Comparison of ENCODE assay signal across 16 mouse cellular contexts in genomic region chr2:70178241-70178640, GRCm38 (mm10).
DNase-seq lines count a peak whose midpoint lies in the region; ATAC-seq lines count a peak whose summit lies in the region.
"Had no signal": no experiment of that assay in that cellular context is flagged by ENCODE, and none has a peak within 500 bp of the region (broad histone marks: within the 10 kb centered on the region; RNA-seq: fewer than 3 reads in every experiment).

No protein-coding gene starts in this region.

- no peak for ATAC-seq in forebrain, embryonic 11.5 days (replicated peaks; ENCODE audit: low FRiP score)
- ATAC-seq in forebrain, embryonic 13.5 days = no peak
- ATAC-seq in neural tube, embryonic 13.5 days (ENCODE audit: low read depth) = 0 out of 2 replicates have a peak, but pooled peaks have one; percentile 40
- ATAC-seq in midbrain, embryonic 15.5 days (replicated peaks) = no peak
- no peak for ATAC-seq in intestine, embryonic 15.5 days
- ATAC-seq: CD4-positive, CD25-positive, alpha-beta regulatory T cell, adult 4 months; lung, postnatal 0 days had no signal

- no peaks in the 10 kb centered on the region for H3K9me3 ChIP-seq in forebrain, embryonic 11.5 days (ENCODE audit: control insufficient read depth, low read length)
- H3K9me3 ChIP-seq in forebrain, embryonic 13.5 days (replicated peaks) = no peaks in the 10 kb centered on the region; the same call in 1 of the 2 replicates
- no peaks in the 10 kb centered on the region for H3K9me3 ChIP-seq in neural tube, embryonic 13.5 days
- no peaks in the 10 kb centered on the region for H3K9me3 ChIP-seq in midbrain, embryonic 15.5 days
- H3K9me3 ChIP-seq in intestine, embryonic 15.5 days = no peaks in the 10 kb centered on the region
- H3K9me3 ChIP-seq: G1E had no signal

- H3K4me1 ChIP-seq in forebrain, embryonic 11.5 days (replicated peaks; ENCODE audit: control insufficient read depth, insufficient read depth, low read length) = peaks cover 8% of the 10 kb centered on the region; the same call in 1 of the 2 replicates
- peaks cover 22% of the 10 kb centered on the region for H3K4me1 ChIP-seq in forebrain, embryonic 13.5 days
- H3K4me1 ChIP-seq in neural tube, embryonic 13.5 days (replicated peaks) = peaks cover 23% of the 10 kb centered on the region
- H3K4me1 ChIP-seq in midbrain, embryonic 15.5 days = peaks cover 18% of the 10 kb centered on the region
- no peaks in the 10 kb centered on the region for H3K4me1 ChIP-seq in intestine, embryonic 15.5 days (replicated peaks)

- H3K9ac ChIP-seq in forebrain, embryonic 11.5 days (ENCODE audit: low read length) = no peak overlapping the region
- no peak overlapping the region for H3K9ac ChIP-seq in forebrain, embryonic 13.5 days
- no peak overlapping the region for H3K9ac ChIP-seq in neural tube, embryonic 13.5 days
- no peak overlapping the region for H3K9ac ChIP-seq in midbrain, embryonic 15.5 days
- no peak overlapping the region for H3K9ac ChIP-seq in intestine, embryonic 15.5 days

- no peaks in the 10 kb centered on the region for H3K36me3 ChIP-seq in forebrain, embryonic 11.5 days (ENCODE audit: control insufficient read depth, insufficient read depth, low read length)
- H3K36me3 ChIP-seq in forebrain, embryonic 13.5 days (ENCODE audit: poor library complexity, severe bottlenecking) = no peaks in the 10 kb centered on the region
- H3K36me3 ChIP-seq in neural tube, embryonic 13.5 days = no peaks in the 10 kb centered on the region
- no peaks in the 10 kb centered on the region for H3K36me3 ChIP-seq in midbrain, embryonic 15.5 days (replicated peaks)
- H3K36me3 ChIP-seq in intestine, embryonic 15.5 days = no peaks in the 10 kb centered on the region
- H3K36me3 ChIP-seq: G1E had no signal

- no peak overlapping the region for H3K4me3 ChIP-seq in forebrain, embryonic 11.5 days (ENCODE audit: low read depth, low read length)
- no peak overlapping the region for H3K4me3 ChIP-seq in forebrain, embryonic 13.5 days
- H3K4me3 ChIP-seq in neural tube, embryonic 13.5 days = no peak overlapping the region
- H3K4me3 ChIP-seq in midbrain, embryonic 15.5 days = no peak overlapping the region
- no peak overlapping the region for H3K4me3 ChIP-seq in intestine, embryonic 15.5 days (replicated peaks)
- H3K4me3 ChIP-seq: layer of hippocampus, adult 2 months; left cerebral cortex, adult 2 months had no signal

- no peak for DNase-seq in forebrain, embryonic 11.5 days (ENCODE audit: low spot score)
- DNase-seq in neural tube, embryonic 10.5 days (ENCODE audit: extremely low spot score, low spot score) = no peak
- DNase-seq in thymus, postnatal 0 days (ENCODE audit: low spot score) = no peak
- DNase-seq: adrenal gland, postnatal 25 days; kidney, adult 18-20 months; kidney, postnatal 14 days; liver had no signal

- H3K4me2 ChIP-seq in forebrain, embryonic 11.5 days (ENCODE audit: low read depth, low read length, severe bottlenecking) = no peak overlapping the region
- H3K4me2 ChIP-seq in forebrain, embryonic 13.5 days = no peak overlapping the region
- H3K4me2 ChIP-seq in neural tube, embryonic 13.5 days = no peak overlapping the region
- no peak overlapping the region for H3K4me2 ChIP-seq in midbrain, embryonic 15.5 days
- no peak overlapping the region for H3K4me2 ChIP-seq in intestine, embryonic 15.5 days (replicated peaks)

- no peaks in the 10 kb centered on the region for H3K27me3 ChIP-seq in forebrain, embryonic 11.5 days (ENCODE audit: control insufficient read depth, insufficient read depth, low read length)
- no peaks in the 10 kb centered on the region for H3K27me3 ChIP-seq in forebrain, embryonic 13.5 days
- 0 out of 2 replicates have a peak, but pooled peaks cover 7% of the 10 kb centered on the region for H3K27me3 ChIP-seq in neural tube, embryonic 13.5 days
- no peaks in the 10 kb centered on the region for H3K27me3 ChIP-seq in midbrain, embryonic 15.5 days (replicated peaks)
- no peaks in the 10 kb centered on the region for H3K27me3 ChIP-seq in intestine, embryonic 15.5 days (replicated peaks)

- H3K27ac ChIP-seq in forebrain, embryonic 11.5 days (ENCODE audit: low read depth, low read length) = 0 out of 2 replicates have a peak overlapping the region, but pooled peaks have one; percentile 12
- no peak overlapping the region; the same call in 1 of the 2 replicates for H3K27ac ChIP-seq in forebrain, embryonic 13.5 days
- peak overlapping the region; percentile 77 for H3K27ac ChIP-seq in neural tube, embryonic 13.5 days (replicated peaks)
- peak overlapping the region; percentile 79 for H3K27ac ChIP-seq in midbrain, embryonic 15.5 days
- H3K27ac ChIP-seq in intestine, embryonic 15.5 days = no peak overlapping the region
- H3K27ac ChIP-seq: layer of hippocampus, adult 2 months; left cerebral cortex, adult 2 months had no signal

Comparison
In these comparisons a context has a peak if more than half of its experiments do, and no peak if none do; other contexts are left out.
1. H3K27ac ChIP-seq: peak in forebrain, embryonic 11.5 days (single experiment), neural tube, embryonic 13.5 days (single experiment) and midbrain, embryonic 15.5 days (single experiment); none in forebrain, embryonic 13.5 days (single experiment) and intestine, embryonic 15.5 days (single experiment).